Mouse (Mus musculus): ENCODE data around the gene Fbxo47.

- TF ChIP-seq CTCF (IDR thresholded peaks at IDR 0.05; ENCODE audit: low read depth): peak; percentile 95
- no peak for TF ChIP-seq EP300 (optimal IDR thresholded peaks at IDR 0.05)
Measured at GRCm38 (mm10) chr11:97899822-97900221, 15.9 kb upstream of the Fbxo47 start.
